In genomic region chr1:24683947-24684346, GRCm38 (mm10) we compare ENCODE assay signal across 8 mouse cellular contexts. TPM values are rescaled to one million over a fixed set of nuclear protein-coding genes. Genes with fewer than 3 reads are reported as not detected.
DNase-seq lines count a peak whose midpoint lies in the region; ATAC-seq lines count a peak whose summit lies in the region.

No protein-coding gene starts in this region.

- H3K9me3 ChIP-seq in heart, embryonic 15.5 days (replicated peaks) = no peaks in the 10 kb centered on the region
- no peaks in the 10 kb centered on the region for H3K9me3 ChIP-seq in embryonic facial prominence, embryonic 10.5 days
- H3K9me3 ChIP-seq in intestine, embryonic 15.5 days = no peaks in the 10 kb centered on the region

- H3K27me3 ChIP-seq in heart, embryonic 15.5 days = no peaks in the 10 kb centered on the region
- H3K27me3 ChIP-seq in embryonic facial prominence, embryonic 10.5 days (replicated peaks; ENCODE audit: low read depth, poor library complexity, severe bottlenecking) = no peaks in the 10 kb centered on the region
- H3K27me3 ChIP-seq in intestine, embryonic 15.5 days (replicated peaks) = no peaks in the 10 kb centered on the region

- DNase-seq in heart, adult 9 months (ENCODE audit: low spot score in 2 of 2) = no peak
- DNase-seq in embryonic facial prominence, embryonic 10.5 days (ENCODE audit: low spot score) = peak; percentile 29
- no peak for DNase-seq in spleen, adult 12 weeks (ENCODE audit: low spot score)
- no peak for DNase-seq in cerebellum, postnatal 25 days
- no peak for DNase-seq in gastrocnemius, postnatal 10 days

- H3K4me1 ChIP-seq in heart, embryonic 15.5 days (replicated peaks) = peaks cover 6% of the 10 kb centered on the region
- H3K4me1 ChIP-seq in embryonic facial prominence, embryonic 10.5 days = peaks cover 8% of the 10 kb centered on the region
- H3K4me1 ChIP-seq in intestine, embryonic 15.5 days (replicated peaks) = 0 out of 2 replicates have a peak, but pooled peaks cover 3% of the 10 kb centered on the region

- H3K27ac ChIP-seq in heart, embryonic 15.5 days = no peak overlapping the region
- no peak overlapping the region for H3K27ac ChIP-seq in embryonic facial prominence, embryonic 10.5 days (replicated peaks)
- H3K27ac ChIP-seq in intestine, embryonic 15.5 days = no peak overlapping the region

- WGBS in heart, embryonic 15.5 days = 72% methylated on average over 1 of the region's 1 CpGs
- 80% methylated on average over 1 of the region's 1 CpGs for WGBS in embryonic facial prominence, embryonic 10.5 days
- 83% methylated on average over 1 of the region's 1 CpGs for WGBS in intestine, embryonic 15.5 days

- peak; percentile 97 for ATAC-seq in heart, embryonic 15.5 days (replicated peaks; ENCODE audit: insufficient number of reproducible peaks, insufficient read depth, low FRiP score, low read depth)
- ATAC-seq in intestine, embryonic 15.5 days = peak; percentile 93
- peak; percentile 99 for ATAC-seq in monocyte, adult 5-6 weeks (replicated peaks; ENCODE audit: insufficient number of reproducible peaks, low FRiP score, low TSS enrichment, poor library complexity, severe bottlenecking)

- H3K36me3 ChIP-seq in heart, embryonic 15.5 days = peaks cover 4% of the 10 kb centered on the region; the same call in 1 of the 2 replicates
- H3K36me3 ChIP-seq in embryonic facial prominence, embryonic 10.5 days (replicated peaks) = peaks cover 25% of the 10 kb centered on the region
- no peaks in the 10 kb centered on the region for H3K36me3 ChIP-seq in intestine, embryonic 15.5 days

- H3K4me2 ChIP-seq in heart, embryonic 15.5 days = no peak overlapping the region
- no peak overlapping the region for H3K4me2 ChIP-seq in intestine, embryonic 15.5 days (replicated peaks)

- no peak overlapping the region for H3K4me3 ChIP-seq in heart, embryonic 15.5 days
- no peak overlapping the region for H3K4me3 ChIP-seq in embryonic facial prominence, embryonic 10.5 days
- no peak overlapping the region for H3K4me3 ChIP-seq in intestine, embryonic 15.5 days (replicated peaks)

- no peak overlapping the region for H3K9ac ChIP-seq in heart, embryonic 15.5 days
- no peak overlapping the region for H3K9ac ChIP-seq in intestine, embryonic 15.5 days

RNA-seq across cellular contexts. Expression of gene Lmbrd1, which starts 5.5 kb away (rescaled TPM):
- 23.4 and 25.4 TPM in 2 replicates for polyA plus RNA-seq in heart, embryonic 15.5 days (2015; fragmentation: Nextera tagmentation; extraction: Ambion mirVana)
- 21.2 and 21.3 TPM in 2 replicates for polyA plus RNA-seq in embryonic facial prominence, embryonic 10.5 days (2016; fragmentation: Nextera tagmentation; extraction: Ambion mirVana)
- 32.0 and 36.6 TPM in 2 replicates for polyA plus RNA-seq in intestine, embryonic 15.5 days (2015; fragmentation: Nextera tagmentation; extraction: Ambion mirVana)
- total RNA-seq in monocyte, adult 5-6 weeks (2017) = 54.6 to 60.5 TPM (median 60.5 TPM) in 3 replicates
- total RNA-seq in gastrocnemius, postnatal 10 days (2021) = 10 to 100 TPM; 30.3 to 30.4 TPM
